Mouse (Mus musculus): ENCODE data around the gene Cntnap5a. TPM values are rescaled to one million over a fixed set of nuclear protein-coding genes. Genes with fewer than 3 reads are reported as not detected.
A peak's percentile ranks its signal among the peaks of the same experiment; 100 is the strongest.

Gene Cntnap5a
- total RNA-seq, 2 experiments from 2014 or later: 15.3 to 16.7 TPM

DNA sequence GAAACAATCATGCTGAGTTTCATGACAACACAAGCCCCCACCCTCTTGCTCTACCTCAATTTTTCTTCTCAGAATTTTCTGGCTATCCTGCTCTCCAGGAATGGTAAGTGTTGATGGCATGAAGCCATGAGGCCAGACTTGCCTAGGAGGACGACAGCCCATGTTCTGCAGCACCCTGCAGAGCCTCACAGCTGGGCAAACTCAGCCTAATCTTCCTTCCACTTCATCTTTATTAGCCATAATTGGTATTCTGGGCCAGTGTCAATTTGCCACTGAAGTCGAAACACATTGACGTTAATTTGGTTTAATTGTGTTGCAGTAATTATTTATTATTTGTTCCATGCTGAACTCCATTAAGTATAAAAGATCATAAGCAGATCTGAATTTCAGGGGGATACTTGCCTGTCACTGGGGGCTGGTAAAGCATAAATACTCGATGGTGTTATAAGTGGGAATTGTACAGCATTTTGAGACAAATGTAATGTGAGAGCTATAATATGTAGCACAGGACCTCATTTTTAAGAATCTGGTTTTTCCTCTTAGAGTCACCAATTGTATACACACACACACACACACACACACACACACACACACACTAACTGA, 770.7 kb downstream of the Cntnap5a start:
- DNase-seq (ENCODE audit: low spot score in 2 of 2): no peak
- TF ChIP-seq CTCF (conservative IDR thresholded peaks at IDR 0.05): no peak
- H3K27ac ChIP-seq: no peak overlapping the region
- no peak overlapping the region for H3K4me3 ChIP-seq

DNA sequence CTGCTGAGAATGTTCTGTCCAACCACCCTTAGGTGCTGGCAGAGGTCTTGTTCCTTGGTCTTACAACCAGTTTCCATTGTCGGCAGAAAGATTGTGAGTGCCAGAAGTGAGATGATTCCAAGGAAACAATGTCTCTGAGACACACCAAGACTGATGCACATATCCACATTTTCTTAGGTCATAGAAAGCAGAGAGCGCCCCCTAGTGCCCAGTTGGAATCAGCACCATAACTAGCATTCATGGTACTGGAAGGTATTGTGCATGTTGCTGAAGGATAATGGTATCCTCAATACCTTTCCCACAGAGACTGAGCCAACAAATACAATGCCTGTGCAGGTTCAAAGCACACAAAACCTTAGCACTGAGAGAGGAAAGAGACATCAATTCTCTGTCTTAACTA, 793.1 kb downstream of the Cntnap5a start:
- TF ChIP-seq CTCF (conservative IDR thresholded peaks at IDR 0.05): peak; percentile 82
- Histone ChIP-seq H3K27ac (no peak overlapping the region), H3K4me3 (no peak overlapping the region)
- DNase-seq (ENCODE audit: low spot score in 2 of 2): peak; percentile 29 to 72

DNA sequence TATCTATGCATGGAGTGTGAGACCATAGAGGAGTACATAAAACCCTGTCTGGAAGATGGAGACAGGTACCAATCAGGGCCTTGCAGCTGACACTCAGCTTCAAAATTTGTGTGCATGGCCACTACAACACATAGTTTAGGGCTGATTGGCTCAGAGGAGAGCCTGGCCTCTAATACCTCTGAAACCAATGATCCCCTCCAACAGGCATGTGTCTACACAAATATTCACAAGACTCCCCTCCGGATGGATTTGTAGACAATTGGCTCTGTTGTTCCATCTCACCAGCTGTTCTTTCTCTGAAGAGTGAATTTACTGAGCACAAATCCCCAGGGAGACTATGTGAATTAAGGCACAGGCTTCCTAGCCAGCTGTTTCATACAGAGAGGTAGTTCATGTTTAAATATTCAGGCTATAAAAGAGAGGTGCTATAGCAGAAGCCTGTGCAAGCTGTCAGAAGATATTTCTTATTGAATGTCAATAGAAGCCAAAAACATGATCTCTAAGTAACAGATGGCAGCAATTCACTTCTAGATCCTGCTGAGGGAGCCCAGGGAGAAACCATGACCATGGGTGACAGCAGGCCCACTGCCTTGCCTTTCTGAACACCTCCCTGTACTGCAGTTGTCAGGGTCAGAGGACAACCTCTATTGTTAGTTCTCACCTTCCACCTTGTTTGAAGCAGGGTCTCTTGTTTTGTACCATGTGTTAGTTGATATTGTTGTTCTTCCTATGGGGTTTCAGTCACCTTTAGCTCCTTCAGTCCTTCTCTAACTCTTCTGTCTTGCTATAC, 804.4 kb downstream of the Cntnap5a start:
- no peak for DNase-seq (ENCODE audit: low spot score in 2 of 2)
- TF ChIP-seq CTCF (conservative IDR thresholded peaks at IDR 0.05): peak; percentile 25; the same call in 1 of the 2 replicates
- H3K4me3 ChIP-seq: no peak overlapping the region
- H3K27ac ChIP-seq: no peak overlapping the region

DNA sequence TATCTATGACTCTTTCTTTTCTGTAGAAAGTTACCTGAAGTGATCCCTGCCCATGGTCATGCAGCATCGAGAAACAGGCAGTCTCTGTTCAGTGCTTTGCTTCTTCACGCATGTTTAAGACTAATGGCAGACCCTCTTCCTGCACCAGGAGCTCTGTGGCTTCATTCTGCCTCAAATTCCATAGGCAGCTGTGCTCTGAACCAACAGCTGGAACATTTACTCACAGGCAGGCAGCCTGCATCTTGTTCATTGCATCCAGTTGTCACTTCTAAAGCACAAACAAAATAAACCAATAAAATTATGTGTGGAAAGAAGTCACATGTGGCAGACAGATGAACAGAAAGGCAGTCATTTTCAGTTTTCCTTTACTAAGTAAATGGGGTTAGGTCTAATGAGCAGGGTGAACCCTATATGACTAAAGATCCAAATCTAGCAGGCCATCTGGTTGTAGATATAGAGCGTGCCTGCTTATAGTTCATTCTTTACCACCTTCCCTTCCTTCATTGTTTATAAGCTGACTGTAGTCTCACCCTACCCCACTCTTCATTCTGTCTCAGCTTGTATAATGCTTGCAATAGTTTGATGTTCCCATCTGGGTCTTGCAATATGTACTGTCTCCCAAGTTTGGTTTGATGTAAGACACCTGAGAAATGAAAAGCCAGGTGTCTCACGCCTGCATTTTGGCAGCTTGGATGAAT, 893.6 kb downstream of the Cntnap5a start:
- no peak overlapping the region for H3K27ac ChIP-seq
- peak in 1 of 2 experiments; percentile 2 for DNase-seq (ENCODE audit: low spot score in 2 of 2)
- H3K4me3 ChIP-seq: no peak overlapping the region
- TF ChIP-seq CTCF (conservative IDR thresholded peaks at IDR 0.05): no peak

DNA sequence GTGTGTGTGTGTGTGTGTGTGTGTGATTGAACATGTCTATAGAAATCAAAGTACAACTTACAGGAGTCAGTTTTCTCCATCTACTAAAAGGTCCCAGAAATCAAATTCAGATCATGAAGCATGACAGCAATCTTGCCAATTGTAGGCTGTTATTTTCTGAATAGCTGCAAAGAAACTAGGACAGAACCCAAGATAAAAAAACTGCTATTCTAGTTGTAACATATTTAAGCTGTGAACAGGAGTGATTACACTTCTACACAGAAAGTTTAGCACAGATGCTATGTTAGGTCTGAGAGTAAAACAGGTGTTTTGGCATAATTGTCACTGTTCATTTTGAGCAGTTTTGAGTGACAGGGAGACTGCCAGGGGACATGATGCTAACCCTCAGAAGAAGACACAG, 931.7 kb downstream of the Cntnap5a start:
- Histone ChIP-seq H3K4me3 (no peak overlapping the region), H3K27ac (no peak overlapping the region)
- TF ChIP-seq CTCF (conservative IDR thresholded peaks at IDR 0.05): no peak
- no peak for DNase-seq (ENCODE audit: low spot score in 2 of 2)

Small RNA genes lying within 50 kb of the gene (microRNA-seq; reads per million reads assigned to microRNA genes)
- gene Gm23393: 0 reads per million in 2 experiments

Data from layer of hippocampus, adult 2 months (tissue).